14 mouse cellular contexts compared by ENCODE assay signal in genomic region chr10:45019849-45020248, GRCm38 (mm10).
"Had no signal": no experiment of that assay in that cellular context is flagged by ENCODE, and none has a peak within 500 bp of the region (broad histone marks: within the 10 kb centered on the region; RNA-seq: fewer than 3 reads in every experiment).

No protein-coding gene starts in this region.

- DNase-seq: kidney, adult 2 months; kidney, postnatal 14 days; layer of hippocampus, postnatal 36 days; liver; liver, embryonic 13.5 days; liver, postnatal 0 days; lung, postnatal 14 days; right cerebral cortex, postnatal 4 days had no signal

- ATAC-seq: midbrain, embryonic 13.5 days had no signal

- H3K4me1 ChIP-seq: kidney, embryonic 15.5 days; limb, embryonic 12.5 days; liver, embryonic 13.5 days; lung, embryonic 15.5 days; midbrain, embryonic 13.5 days; neural tube, embryonic 12.5 days had no signal

- H3K27me3 ChIP-seq: kidney, embryonic 15.5 days; limb, embryonic 12.5 days; liver, embryonic 13.5 days; lung, embryonic 15.5 days; midbrain, embryonic 13.5 days; neural tube, embryonic 12.5 days had no signal

- H3K36me3 ChIP-seq: kidney, embryonic 15.5 days; limb, embryonic 12.5 days; liver, embryonic 13.5 days; lung, embryonic 15.5 days; midbrain, embryonic 13.5 days; neural tube, embryonic 12.5 days had no signal

- H3K4me3 ChIP-seq: kidney, embryonic 15.5 days; limb, embryonic 12.5 days; liver, embryonic 13.5 days; lung, embryonic 15.5 days; midbrain, embryonic 13.5 days; neural tube, embryonic 12.5 days had no signal

- H3K27ac ChIP-seq: kidney, embryonic 15.5 days; limb, embryonic 12.5 days; liver, embryonic 13.5 days; lung, embryonic 15.5 days; midbrain, embryonic 13.5 days; neural tube, embryonic 12.5 days; stomach, postnatal 0 days had no signal
